Mouse (Mus musculus) hindbrain, embryonic 10.5 days (tissue): ENCODE data around the gene Trip12. TPM values are rescaled to one million over a fixed set of nuclear protein-coding genes. Genes with fewer than 3 reads are reported as not detected.

Experiments used
- DNase-seq: peaks from one replicate; pipeline ENCODE4 v3.0.0-alpha.2; 2017; ENCODE audit warnings: low spot score
- H3K27ac ChIP-seq: fragments of 300-500 bp; sonication (generic); 2 replicates; pipeline ENCODE4 v1.5.1; 2016; ENCODE audit warnings: mild to moderate bottlenecking, moderate library complexity
- H3K27me3 ChIP-seq: fragments of 300-500 bp; sonication (generic); 2 replicates; pipeline ENCODE4 v1.6.1; 2016; ENCODE audit warnings: mild to moderate bottlenecking; ENCODE audit not compliant: poor library complexity, insufficient read depth, severe bottlenecking
- H3K36me3 ChIP-seq: fragments of 300-500 bp; sonication (generic); 2 replicates; pipeline ENCODE4 v1.6.1; 2016; ENCODE audit warnings: mild to moderate bottlenecking, moderate library complexity
- H3K4me1 ChIP-seq: fragments of 300-500 bp; sonication (generic); replicated peaks from 2 replicates; pipeline ENCODE4 v1.6.1; 2016; ENCODE audit warnings: mild to moderate bottlenecking
- H3K4me3 ChIP-seq: fragments of 300-500 bp; sonication (generic); 2 replicates; pipeline ENCODE4 v1.5.1; 2016; ENCODE audit warnings: mild to moderate bottlenecking, moderate library complexity
- H3K9me3 ChIP-seq: fragments of 300-500 bp; sonication (generic); 2 replicates; pipeline ENCODE4 v1.6.1; 2016; ENCODE audit warnings: mild to moderate bottlenecking, moderate library complexity
- WGBS: fragments of 180-500 bp; shearing (Covaris S2); methylation state at CpG from one replicate; pipeline ENCODE4 v1.1.7; 2016; 5-methylcytosine and 5-hydroxymethylcytosine counted together
- polyA plus RNA-seq: library from polyadenylated mRNA; unstranded; fragments of >200 nt; fragmentation: Nextera tagmentation; extraction: Ambion mirVana; gene quantifications from 2 replicates; pipeline ENCODE4 v1.2.1, GENCODE M21; 2016

Trip12 gene
- polyA plus RNA-seq, 1 experiment from 2014 or later: 68.1 TPM

DNA sequence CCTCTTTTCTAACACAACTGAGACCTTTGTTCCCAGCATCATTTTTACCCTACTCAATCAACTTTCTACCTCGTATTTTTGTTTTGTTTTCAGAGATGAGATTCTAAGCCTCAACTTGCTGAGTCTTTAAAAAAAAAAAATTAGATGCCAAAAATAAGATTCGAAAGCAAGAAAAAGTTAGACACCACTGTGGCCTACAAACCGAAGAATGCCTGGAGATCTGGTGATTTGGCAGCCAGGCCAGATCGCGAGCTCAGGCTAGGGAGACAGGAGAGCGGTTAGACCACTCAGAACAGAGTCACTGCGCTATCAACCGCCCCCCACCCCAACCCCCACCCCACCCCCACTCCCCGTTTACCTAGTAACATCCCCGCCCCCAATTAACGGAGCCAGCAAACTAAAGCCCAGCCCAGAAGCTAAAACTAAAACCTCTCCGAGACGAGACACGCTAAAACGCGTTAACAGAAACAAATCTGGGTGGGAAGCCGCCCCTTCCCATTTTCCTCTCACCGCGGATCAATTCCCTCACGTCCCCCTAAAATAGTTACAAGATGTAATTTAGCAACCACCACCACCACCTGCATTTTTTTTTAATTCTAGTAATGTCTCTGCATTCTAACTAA is 2.7 kb downstream of the Trip12 start:
- Histone ChIP-seq H3K36me3 (peaks cover 24% of the 10 kb centered on the region), H3K9me3 (no peaks in the 10 kb centered on the region), H3K4me1 (peaks cover 18% of the 10 kb centered on the region), H3K4me3 (peak overlapping the region; percentile 98), H3K27ac (peak overlapping the region; percentile 99), H3K27me3 (no peaks in the 10 kb centered on the region)
- WGBS: 12% methylated on average over 20 of the region's 20 CpGs
- DNase-seq: peak; percentile 3

DNA sequence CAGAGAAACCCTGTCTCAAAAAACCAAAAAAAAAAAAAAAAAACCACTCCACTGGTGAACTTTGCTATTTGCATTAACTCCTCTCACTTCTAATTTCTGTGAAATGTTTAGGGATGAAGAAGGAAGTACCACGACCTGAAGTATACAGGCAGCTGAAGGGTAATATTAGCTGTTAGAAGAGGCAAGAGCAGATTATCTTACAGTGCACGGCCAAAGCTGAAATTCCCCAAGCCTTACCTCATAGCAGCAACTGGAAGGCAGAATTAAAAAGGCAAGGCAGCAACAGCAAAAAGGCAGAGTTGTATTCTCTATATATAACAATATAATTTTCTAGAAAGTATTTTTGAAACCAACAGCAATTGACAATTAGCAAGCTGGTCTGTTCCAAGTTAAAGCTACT is 15.2 kb downstream of the Trip12 start:
- peaks cover 49% of the 10 kb centered on the region for H3K36me3 ChIP-seq
- no peaks in the 10 kb centered on the region for H3K9me3 ChIP-seq
- 88% methylated on average over 2 of the region's 2 CpGs for WGBS
- H3K4me3 ChIP-seq: no peak overlapping the region
- no peak overlapping the region for H3K27ac ChIP-seq
- H3K4me1 ChIP-seq: no peaks in the 10 kb centered on the region
- DNase-seq: no peak
- H3K27me3 ChIP-seq: no peaks in the 10 kb centered on the region

DNA sequence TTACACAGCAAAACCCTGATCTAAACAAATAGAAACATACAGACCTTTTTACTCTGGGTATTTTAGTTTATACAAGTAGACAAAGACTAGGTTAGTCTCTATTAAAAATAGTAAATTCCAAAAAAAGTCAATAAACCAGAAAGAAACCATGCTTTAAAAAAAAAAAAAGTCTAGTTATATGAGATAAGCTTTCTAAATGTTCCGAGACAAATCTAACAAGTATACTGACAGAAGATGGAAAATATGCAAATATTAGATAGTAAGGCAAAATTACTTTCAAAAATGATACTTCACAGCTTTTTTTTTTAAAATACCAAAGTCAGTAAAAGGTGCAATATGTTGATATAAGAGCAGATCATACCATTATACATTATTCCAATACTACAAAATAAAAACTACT is 22.7 kb downstream of the Trip12 start:
- Histone ChIP-seq H3K4me3 (no peak overlapping the region), H3K27me3 (no peaks in the 10 kb centered on the region), H3K4me1 (no peaks in the 10 kb centered on the region), H3K27ac (no peak overlapping the region), H3K36me3 (peaks cover 60% of the 10 kb centered on the region), H3K9me3 (no peaks in the 10 kb centered on the region)
- WGBS: 99% methylated on average over 1 of the region's 1 CpGs
- DNase-seq: no peak

DNA sequence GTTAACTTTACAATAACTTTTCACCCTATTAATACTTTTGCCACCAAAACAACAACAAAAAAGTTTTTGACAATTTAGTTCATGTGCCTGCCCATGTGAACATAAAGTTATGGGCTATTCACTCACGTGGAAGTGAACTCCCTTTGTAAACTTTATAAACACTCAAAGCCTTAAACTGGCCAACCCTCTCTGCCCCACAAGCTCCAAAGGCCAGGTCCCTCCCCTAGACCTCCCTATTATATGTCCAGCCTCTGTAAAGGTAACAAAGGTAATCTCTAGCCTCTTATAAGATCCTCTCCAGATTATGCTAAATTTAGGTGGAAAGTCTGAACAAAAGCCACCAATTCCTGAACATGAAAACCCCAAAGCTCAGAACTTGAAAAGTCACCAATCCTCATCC is 36.5 kb downstream of the Trip12 start:
- H3K27me3 ChIP-seq: no peaks in the 10 kb centered on the region
- H3K4me3 ChIP-seq: no peak overlapping the region
- peaks cover 4% of the 10 kb centered on the region; the same call in 1 of the 2 replicates for H3K36me3 ChIP-seq
- DNase-seq: no peak
- no peak overlapping the region for H3K27ac ChIP-seq
- 93% methylated on average over 1 of the region's 1 CpGs for WGBS
- H3K4me1 ChIP-seq: no peaks in the 10 kb centered on the region
- no peaks in the 10 kb centered on the region for H3K9me3 ChIP-seq

DNA sequence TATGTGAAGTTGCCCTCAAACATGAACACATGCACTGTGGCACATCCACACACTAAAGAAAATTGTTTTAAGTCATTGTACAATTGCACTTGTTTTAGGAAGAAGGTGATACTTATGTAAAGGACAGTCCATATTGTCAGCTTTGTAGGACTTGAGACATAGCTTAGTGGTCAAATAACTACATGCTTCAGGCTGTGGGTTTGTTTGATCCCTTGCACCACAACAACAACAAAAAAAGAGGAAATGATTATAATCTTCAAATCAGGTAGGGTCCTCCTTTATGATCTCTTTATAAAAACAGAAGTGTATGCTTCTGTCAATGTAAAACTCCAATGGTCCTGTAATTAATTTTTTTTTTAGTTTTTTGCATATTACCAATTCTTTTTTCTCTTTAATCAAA is 41.1 kb downstream of the Trip12 start:
- no peak for DNase-seq
- H3K9me3 ChIP-seq: no peaks in the 10 kb centered on the region
- no peak overlapping the region for H3K27ac ChIP-seq
- H3K27me3 ChIP-seq: no peaks in the 10 kb centered on the region
- H3K4me3 ChIP-seq: no peak overlapping the region
- peaks cover 14% of the 10 kb centered on the region for H3K36me3 ChIP-seq
- H3K4me1 ChIP-seq: no peaks in the 10 kb centered on the region

DNA sequence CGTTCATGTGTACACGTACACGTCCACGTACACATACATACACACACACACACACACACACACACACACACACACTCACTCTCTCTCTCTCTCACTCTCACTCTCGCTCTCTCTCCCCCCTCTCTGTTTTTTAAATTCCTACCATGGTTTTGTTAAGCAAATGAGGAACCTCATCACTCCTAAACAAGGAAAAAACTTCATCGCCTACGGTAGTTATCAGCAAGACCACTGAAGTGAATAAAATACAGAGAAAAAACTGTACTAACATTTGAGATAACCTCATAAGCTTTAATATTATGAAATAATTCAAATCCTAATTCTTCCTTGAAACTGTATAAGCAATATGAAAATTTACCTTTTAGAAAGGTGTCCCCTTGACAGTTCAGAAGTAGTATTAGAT is 45.0 kb downstream of the Trip12 start:
- H3K4me3 ChIP-seq: no peak overlapping the region
- no peaks in the 10 kb centered on the region for H3K27me3 ChIP-seq
- no peak overlapping the region for H3K27ac ChIP-seq
- H3K9me3 ChIP-seq: no peaks in the 10 kb centered on the region
- DNase-seq: no peak
- peaks cover 52% of the 10 kb centered on the region for H3K36me3 ChIP-seq
- no peaks in the 10 kb centered on the region for H3K4me1 ChIP-seq
- 95% methylated on average over 7 of the region's 7 CpGs for WGBS

DNA sequence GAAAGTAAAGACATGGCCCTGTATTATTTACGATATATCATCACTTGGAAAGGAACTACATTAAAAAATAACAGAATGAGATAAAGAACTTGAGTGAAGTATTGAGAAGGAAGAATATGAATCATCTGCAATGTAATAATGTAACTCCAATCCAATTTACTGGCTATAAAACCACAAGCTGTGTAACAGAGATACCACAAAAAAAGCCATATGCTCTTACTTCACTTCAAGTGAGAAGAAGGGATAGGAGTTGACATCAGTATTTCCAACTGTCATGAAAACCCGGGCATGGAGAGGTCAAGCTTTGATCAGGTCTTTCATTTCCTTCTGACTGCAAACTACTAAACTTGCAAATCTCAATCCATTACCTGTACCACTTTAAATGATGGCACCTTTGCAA is 48.9 kb downstream of the Trip12 start:
- WGBS: 88% methylated on average over 2 of the region's 2 CpGs

DNA sequence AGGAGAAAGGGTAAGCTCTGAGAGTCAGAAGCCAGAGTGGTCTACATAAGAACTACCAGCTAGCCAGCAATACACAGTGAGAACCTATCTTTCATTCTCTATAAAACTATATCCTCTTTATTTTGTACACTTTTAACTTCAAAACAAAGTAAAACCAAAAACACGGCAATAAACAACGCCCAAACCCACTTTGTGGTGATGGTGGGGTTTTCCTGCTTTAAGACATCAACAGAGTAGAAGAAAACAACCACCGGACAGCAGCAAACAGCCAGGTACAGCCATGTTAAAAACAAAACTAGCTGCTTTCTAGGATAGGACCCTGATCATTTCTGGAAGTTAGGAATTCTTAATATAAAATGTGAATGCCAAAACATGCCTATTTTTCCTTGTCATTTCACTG is 59.7 kb downstream of the Trip12 start:
- Histone ChIP-seq H3K27ac (no peak overlapping the region), H3K36me3 (peaks cover 63% of the 10 kb centered on the region), H3K4me3 (no peak overlapping the region), H3K27me3 (no peaks in the 10 kb centered on the region), H3K9me3 (no peaks in the 10 kb centered on the region), H3K4me1 (no peaks in the 10 kb centered on the region)
- no peak for DNase-seq
- WGBS: 93% methylated on average over 3 of the region's 3 CpGs

More for the DNA sequence above, 48.9 kb downstream of the Trip12 start:
- no peaks in the 10 kb centered on the region for H3K9me3 ChIP-seq
- no peak overlapping the region for H3K4me3 ChIP-seq
- no peak overlapping the region for H3K27ac ChIP-seq
- no peaks in the 10 kb centered on the region for H3K27me3 ChIP-seq
- no peak for DNase-seq
- peaks cover 85% of the 10 kb centered on the region for H3K36me3 ChIP-seq
- no peaks in the 10 kb centered on the region for H3K4me1 ChIP-seq

DNA sequence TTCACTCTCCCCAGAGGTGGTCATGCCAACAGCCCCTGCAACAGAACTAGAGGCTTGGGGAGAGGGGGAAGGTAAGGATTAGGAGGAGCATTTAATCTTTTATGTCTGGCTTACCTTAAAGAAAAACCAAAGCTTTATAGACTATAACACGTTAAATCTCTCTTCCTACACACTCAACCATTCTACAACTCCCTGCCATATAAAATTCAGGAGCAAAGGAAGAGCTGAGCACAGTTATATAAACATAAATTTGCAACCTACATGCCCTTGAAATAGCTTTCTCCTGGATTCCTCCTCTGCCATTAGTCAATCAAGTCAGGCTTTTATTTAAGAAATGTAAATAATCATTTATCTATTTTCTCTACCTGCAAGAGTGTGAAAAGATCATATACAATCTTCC is 62.9 kb downstream of the Trip12 start:
- no peaks in the 10 kb centered on the region for H3K27me3 ChIP-seq
- H3K9me3 ChIP-seq: no peaks in the 10 kb centered on the region
- DNase-seq: no peak
- peaks cover 59% of the 10 kb centered on the region for H3K36me3 ChIP-seq
- no peak overlapping the region for H3K27ac ChIP-seq
- no peak overlapping the region for H3K4me3 ChIP-seq
- no peaks in the 10 kb centered on the region for H3K4me1 ChIP-seq
- 90% methylated on average over 1 of the region's 1 CpGs for WGBS

DNA sequence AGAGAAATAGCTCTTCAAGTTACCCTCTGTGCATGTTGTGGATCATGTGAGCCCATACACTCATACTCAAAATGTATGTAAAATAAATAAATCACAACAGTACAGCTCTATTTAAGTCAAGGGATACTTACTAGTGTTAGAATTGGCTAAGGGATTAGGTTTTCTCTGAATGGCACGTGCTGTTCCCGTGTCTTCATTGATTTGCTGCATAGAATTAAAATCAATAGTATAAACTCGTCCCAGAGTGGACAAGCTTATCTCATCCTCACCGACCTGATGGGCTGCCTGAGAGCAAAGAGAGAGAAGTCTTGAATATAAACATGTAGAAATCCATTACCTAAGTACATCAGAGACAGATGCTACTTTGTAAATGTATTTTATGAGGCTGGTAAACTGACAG is 81.5 kb downstream of the Trip12 start:
- no peak overlapping the region for H3K27ac ChIP-seq
- no peak overlapping the region for H3K4me3 ChIP-seq
- H3K27me3 ChIP-seq: no peaks in the 10 kb centered on the region
- H3K4me1 ChIP-seq: no peaks in the 10 kb centered on the region
- WGBS: 91% methylated on average over 4 of the region's 4 CpGs
- H3K36me3 ChIP-seq: peaks cover 95% of the 10 kb centered on the region
- no peak for DNase-seq
- H3K9me3 ChIP-seq: no peaks in the 10 kb centered on the region

DNA sequence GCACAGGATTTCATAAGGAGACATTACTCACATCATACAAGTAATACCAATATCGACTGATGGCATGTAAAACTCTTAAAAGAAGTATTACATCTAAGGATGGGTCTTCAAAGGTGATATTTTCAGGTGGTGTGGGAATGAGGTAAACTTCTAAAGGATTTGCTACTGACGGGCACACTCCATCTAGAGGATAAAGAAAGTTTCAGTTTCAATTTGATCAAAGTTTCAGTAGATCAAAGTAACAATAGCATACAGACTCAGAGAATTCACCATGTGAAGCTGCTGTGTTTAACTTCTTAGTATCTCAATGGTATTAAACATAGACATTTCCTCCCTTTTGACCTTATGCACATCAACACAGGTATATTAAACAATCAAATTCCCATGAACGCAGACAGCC is 98.2 kb downstream of the Trip12 start:
- H3K4me3 ChIP-seq: no peak overlapping the region
- H3K9me3 ChIP-seq: no peaks in the 10 kb centered on the region
- DNase-seq: no peak
- WGBS: 93% methylated on average over 3 of the region's 3 CpGs
- H3K27me3 ChIP-seq: no peaks in the 10 kb centered on the region
- peaks cover 98% of the 10 kb centered on the region for H3K36me3 ChIP-seq
- no peaks in the 10 kb centered on the region for H3K4me1 ChIP-seq
- H3K27ac ChIP-seq: no peak overlapping the region

DNA sequence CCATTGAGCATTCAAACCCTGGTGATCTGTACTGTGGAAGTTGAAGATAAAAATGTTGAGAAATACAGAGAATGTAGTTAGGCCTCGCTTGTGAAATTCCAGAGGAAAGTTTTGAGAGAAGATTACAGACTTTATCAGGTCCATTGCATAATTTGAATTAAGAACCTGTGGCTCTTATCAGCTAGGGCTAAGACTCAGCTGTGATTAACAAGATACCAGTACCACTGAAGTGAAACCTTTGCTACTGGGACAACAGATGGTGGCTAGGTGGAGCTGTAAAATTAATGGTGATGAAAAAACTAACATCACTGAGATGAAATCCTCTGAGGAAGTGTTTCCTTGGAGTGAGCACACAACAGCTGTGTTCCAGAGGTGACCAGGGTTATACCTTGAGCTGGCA is 100.2 kb downstream of the Trip12 start:
- H3K4me3 ChIP-seq: no peak overlapping the region
- H3K27me3 ChIP-seq: no peaks in the 10 kb centered on the region
- peaks cover 93% of the 10 kb centered on the region for H3K36me3 ChIP-seq
- no peaks in the 10 kb centered on the region for H3K9me3 ChIP-seq
- DNase-seq: no peak
- no peak overlapping the region for H3K27ac ChIP-seq
- 86% methylated on average over 1 of the region's 1 CpGs for WGBS
- no peaks in the 10 kb centered on the region for H3K4me1 ChIP-seq

DNA sequence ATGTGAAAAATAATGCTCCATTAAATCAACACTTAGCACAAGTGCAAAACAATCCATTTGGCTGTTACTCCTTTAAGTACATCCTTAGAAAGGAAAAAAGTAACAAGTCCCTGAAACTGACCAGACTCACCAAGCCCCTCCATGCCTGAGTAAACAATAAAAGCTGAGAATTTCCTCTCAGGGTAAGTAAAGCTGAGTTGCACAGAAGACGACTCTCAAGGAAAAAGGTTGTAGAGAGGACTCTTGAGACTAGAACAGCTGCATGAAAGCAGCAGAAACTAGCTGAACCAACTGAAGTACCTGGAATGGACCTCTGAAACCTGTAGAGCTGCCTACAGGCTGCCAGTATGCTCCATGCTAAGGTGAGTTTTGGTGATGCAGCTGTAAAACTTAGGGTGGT is 103.2 kb downstream of the Trip12 start:
- no peaks in the 10 kb centered on the region for H3K9me3 ChIP-seq
- no peak overlapping the region for H3K4me3 ChIP-seq
- peaks cover 81% of the 10 kb centered on the region for H3K36me3 ChIP-seq
- no peak overlapping the region for H3K27ac ChIP-seq
- WGBS: 68% methylated on average over 1 of the region's 1 CpGs
- H3K27me3 ChIP-seq: no peaks in the 10 kb centered on the region
- DNase-seq: no peak
- H3K4me1 ChIP-seq: no peaks in the 10 kb centered on the region

DNA sequence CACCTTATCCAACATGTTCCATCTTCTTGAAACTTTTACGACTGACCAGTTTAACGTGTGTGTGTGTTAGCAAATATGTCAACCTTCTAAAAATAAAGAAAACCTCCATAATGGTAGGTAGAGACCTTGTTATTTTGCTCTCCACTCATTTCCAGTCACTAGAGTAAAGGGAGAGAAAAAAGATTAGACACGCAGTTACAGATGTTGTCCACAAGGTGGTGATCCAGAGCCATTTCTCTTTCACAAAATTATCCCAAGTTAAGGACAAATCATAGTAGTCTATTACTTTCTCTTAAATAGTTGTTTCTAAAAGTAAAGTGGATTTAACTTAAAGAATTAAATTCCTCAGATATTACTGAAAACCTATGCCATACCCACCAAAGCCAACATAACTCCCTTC is 106.5 kb downstream of the Trip12 start:
- H3K4me1 ChIP-seq: no peaks in the 10 kb centered on the region
- no peaks in the 10 kb centered on the region for H3K9me3 ChIP-seq
- WGBS: 68% methylated on average over 3 of the region's 3 CpGs
- peaks cover 78% of the 10 kb centered on the region for H3K36me3 ChIP-seq
- DNase-seq: no peak
- H3K27me3 ChIP-seq: no peaks in the 10 kb centered on the region
- H3K4me3 ChIP-seq: no peak overlapping the region
- H3K27ac ChIP-seq: no peak overlapping the region
